Mouse (Mus musculus) E14TG2a.4 (cell line): ENCODE measurements around the gene Mapk8ip1.
"Not testable (repeated sequence)": the region's sequence is repeated elsewhere in the genome, so short reads cannot be mapped to it uniquely, and the experiment has no call there.

Source experiments
- H3K27me3 ChIP-seq: 2 replicates; pipeline ENCODE4 v1.6.1; 2014; ENCODE audit warnings: low read length, control low read depth; ENCODE audit not compliant: insufficient read depth
- H3K36me3 ChIP-seq: 2 replicates; pipeline ENCODE4 v1.6.1; 2014; ENCODE audit warnings: low read length, control low read depth; ENCODE audit not compliant: insufficient read depth
- H3K4me1 ChIP-seq: replicated peaks from 2 replicates; pipeline ENCODE4 v1.6.1; 2014; ENCODE audit warnings: low read depth, low read length, control low read depth
- H3K4me3 ChIP-seq: replicated peaks from 2 replicates; pipeline ENCODE4 v1.5.1; 2014; ENCODE audit warnings: mild to moderate bottlenecking, low read length
- H3K9me3 ChIP-seq: 2 replicates; pipeline ENCODE4 v1.6.1; 2014; ENCODE audit warnings: low read length, control low read depth
- CTCF ChIP-seq: conservative IDR thresholded peaks from 2 replicates; pipeline ENCODE4 v1.5.1; 2014; ENCODE audit warnings: low read length
- NANOG ChIP-seq: IDR thresholded peaks from 2 replicates; pipeline ENCODE4 v1.6.1; 2014; ENCODE audit warnings: borderline replicate concordance, low read length, mixed read lengths
- POU5F1 ChIP-seq: IDR thresholded peaks from 2 replicates; pipeline ENCODE4 v1.6.1; 2014; ENCODE audit warnings: low read length, borderline replicate concordance

Gene Mapk8ip1

DNA sequence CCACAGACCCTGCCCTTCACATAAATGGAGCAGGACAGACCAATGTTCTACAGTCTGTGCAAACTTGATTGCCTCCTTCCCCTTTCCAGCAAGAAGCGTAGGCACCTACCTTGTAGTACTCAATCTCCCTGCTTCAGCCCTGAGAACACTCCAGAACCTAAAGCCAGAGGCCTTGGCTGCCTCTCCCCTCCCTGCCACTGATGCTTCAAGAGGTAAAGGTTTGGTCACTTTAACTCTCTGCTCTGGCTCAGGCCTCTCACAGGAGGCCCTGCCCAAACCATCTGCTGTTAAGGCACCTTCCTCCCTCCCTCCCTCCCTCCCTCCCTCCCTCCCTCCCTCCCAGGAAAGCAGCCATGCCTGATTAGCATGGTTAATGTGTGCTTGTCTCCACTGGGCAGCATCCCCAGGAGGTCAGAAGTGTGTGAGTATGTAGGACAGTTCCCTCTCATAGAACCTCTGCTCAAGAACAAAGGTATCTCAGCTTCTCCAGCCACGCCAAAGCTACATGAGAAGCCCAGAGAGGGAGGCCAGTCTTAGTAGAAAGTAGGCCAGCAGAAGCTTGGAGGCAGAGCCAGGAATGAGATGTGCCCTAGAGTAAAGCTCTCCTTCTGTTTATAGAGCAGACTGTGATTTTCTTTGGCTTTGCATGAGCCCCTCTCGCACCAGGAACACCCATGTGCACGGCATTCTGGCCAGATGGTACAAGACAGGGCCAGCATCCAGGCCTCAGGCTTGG lies 1.7 kb upstream of the Mapk8ip1 start:
- no peak for TF ChIP-seq NANOG
- no peak for TF ChIP-seq POU5F1
- no peak for TF ChIP-seq CTCF
- no peaks in the 10 kb centered on the region for H3K9me3 ChIP-seq
- H3K4me3 ChIP-seq, result no peak overlapping the region
- H3K36me3 ChIP-seq, result peaks cover 48% of the 10 kb centered on the region
- H3K27me3 ChIP-seq, result peaks cover 10% of the 10 kb centered on the region
- peaks cover 21% of the 10 kb centered on the region for H3K4me1 ChIP-seq

DNA sequence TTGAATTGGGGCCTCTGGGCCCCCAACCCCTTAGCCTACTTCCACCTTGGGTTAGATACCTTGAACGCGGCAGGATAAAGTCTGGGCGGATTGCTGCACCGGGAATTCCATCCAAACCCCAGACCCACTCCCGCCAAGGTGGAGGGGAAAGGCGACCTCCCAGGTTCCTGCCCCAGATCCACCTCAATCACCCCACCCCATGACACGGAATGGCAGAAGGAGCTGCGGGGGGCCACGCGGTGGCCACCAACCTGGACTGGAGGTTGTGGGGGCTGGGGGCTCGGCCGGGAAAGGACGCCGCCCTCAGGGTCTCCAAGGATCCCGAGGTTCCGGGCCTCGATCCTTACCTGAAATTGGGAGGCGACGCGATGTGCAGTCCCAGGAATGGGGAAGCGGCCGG lies 381 bp downstream of the Mapk8ip1 start:
- TF ChIP-seq CTCF (no peak), POU5F1 (no peak), NANOG (no peak)
- Histone ChIP-seq H3K36me3 (peaks cover 27% of the 10 kb centered on the region), H3K4me3 (peak overlapping the region; percentile 89), H3K27me3 (peaks cover 10% of the 10 kb centered on the region), H3K4me1 (peaks cover 21% of the 10 kb centered on the region), H3K9me3 (no peaks in the 10 kb centered on the region)

DNA sequence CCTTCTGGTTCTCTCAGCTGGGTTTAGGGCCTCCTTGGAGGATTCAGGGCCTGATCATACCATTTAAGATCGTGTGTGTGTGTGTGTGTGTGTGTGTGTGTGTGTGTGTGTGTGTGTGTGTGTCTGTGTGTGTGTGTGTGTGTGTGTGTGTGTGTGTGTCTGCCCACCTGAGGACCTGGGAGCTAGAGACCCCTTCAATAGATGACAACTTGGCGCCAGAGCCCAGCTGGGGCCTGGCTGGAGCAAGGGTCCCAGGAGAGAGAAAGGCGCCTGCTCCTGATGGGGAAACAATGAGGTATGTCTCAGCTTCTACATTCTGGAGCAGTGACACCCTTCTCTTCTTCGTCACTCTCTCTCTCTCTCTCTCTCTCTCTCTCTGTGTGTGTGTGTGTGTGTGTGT lies 1.2 kb downstream of the Mapk8ip1 start:
- H3K27me3 ChIP-seq, H3K9me3 ChIP-seq, H3K4me3 ChIP-seq: not testable (repeated sequence)
- H3K4me1 ChIP-seq, result peaks cover 21% of the 10 kb centered on the region
- H3K36me3 ChIP-seq, result peaks cover 19% of the 10 kb centered on the region

GRCm38 (mm10) chr2:92397436-92397835 lies 3.6 kb downstream of the Mapk8ip1 start:
- Histone ChIP-seq H3K4me1 (peaks cover 27% of the 10 kb centered on the region), H3K36me3 (no peaks in the 10 kb centered on the region), H3K4me3 (no peak overlapping the region), H3K27me3 (peaks cover 28% of the 10 kb centered on the region), H3K9me3 (no peaks in the 10 kb centered on the region)
- TF ChIP-seq POU5F1 (no peak), CTCF (no peak), NANOG (no peak)

GRCm38 (mm10) chr2:92395535-92395934 lies 5.5 kb downstream of the Mapk8ip1 start:
- H3K9me3 ChIP-seq, result no peaks in the 10 kb centered on the region
- peaks cover 33% of the 10 kb centered on the region for H3K4me1 ChIP-seq
- no peaks in the 10 kb centered on the region for H3K36me3 ChIP-seq
- no peak overlapping the region for H3K4me3 ChIP-seq
- H3K27me3 ChIP-seq, result peaks cover 29% of the 10 kb centered on the region
- TF ChIP-seq POU5F1, result no peak
- no peak for TF ChIP-seq CTCF
- no peak for TF ChIP-seq NANOG

- TF ChIP-seq CTCF (no peak), POU5F1 (no peak), NANOG (no peak)
- Histone ChIP-seq H3K27me3 (peaks cover 35% of the 10 kb centered on the region), H3K9me3 (no peaks in the 10 kb centered on the region), H3K4me1 (peaks cover 40% of the 10 kb centered on the region), H3K36me3 (no peaks in the 10 kb centered on the region; the same call in 1 of the 2 replicates), H3K4me3 (peak overlapping the region; percentile 61)
These were observed 8.5 kb downstream of the Mapk8ip1 start for GRCm38 (mm10) chr2:92392318-92393264.

GRCm38 (mm10) chr2:92391703-92392317 lies 9.3 kb downstream of the Mapk8ip1 start:
- peaks cover 42% of the 10 kb centered on the region for H3K27me3 ChIP-seq
- peaks cover 6% of the 10 kb centered on the region; the same call in 1 of the 2 replicates for H3K36me3 ChIP-seq
- H3K9me3 ChIP-seq, result no peaks in the 10 kb centered on the region
- peaks cover 46% of the 10 kb centered on the region for H3K4me1 ChIP-seq
- TF ChIP-seq NANOG, result no peak
- no peak for TF ChIP-seq POU5F1
- no peak for TF ChIP-seq CTCF
- peak overlapping the region; percentile 61 for H3K4me3 ChIP-seq

DNA sequence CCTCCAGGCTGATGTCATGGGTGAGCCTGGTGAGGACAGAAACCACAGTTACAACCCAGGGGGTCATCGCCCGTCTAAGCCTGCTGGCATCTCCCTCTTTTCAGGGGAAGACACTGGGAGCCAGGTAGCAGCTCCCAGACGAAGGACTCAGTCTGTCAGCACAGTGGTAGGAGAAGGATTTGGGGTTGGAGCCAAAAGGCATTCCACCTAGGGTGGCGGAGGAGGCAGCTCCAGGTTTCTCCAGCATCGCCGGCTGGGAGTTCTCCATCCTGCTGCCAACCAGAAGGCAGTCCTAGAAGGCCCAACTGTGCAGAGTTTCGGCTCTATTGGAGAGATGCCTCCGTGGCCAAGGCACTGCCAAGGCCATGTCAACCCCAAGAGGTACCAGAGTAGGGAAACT lies 9.9 kb downstream of the Mapk8ip1 start:
- peaks cover 13% of the 10 kb centered on the region for H3K36me3 ChIP-seq
- H3K27me3 ChIP-seq, result peaks cover 45% of the 10 kb centered on the region
- H3K9me3 ChIP-seq, result no peaks in the 10 kb centered on the region
- TF ChIP-seq CTCF (no peak), POU5F1 (no peak), NANOG (no peak)
- peaks cover 52% of the 10 kb centered on the region for H3K4me1 ChIP-seq
- H3K4me3 ChIP-seq, result no peak overlapping the region
